Mouse (Mus musculus): ENCODE data around the gene Nhlrc1. TPM values are rescaled to one million over a fixed set of nuclear protein-coding genes. Genes with fewer than 3 reads are reported as not detected.

The Nhlrc1 gene
- polyA plus RNA-seq, 1 experiment: 4.7 TPM

DNA sequence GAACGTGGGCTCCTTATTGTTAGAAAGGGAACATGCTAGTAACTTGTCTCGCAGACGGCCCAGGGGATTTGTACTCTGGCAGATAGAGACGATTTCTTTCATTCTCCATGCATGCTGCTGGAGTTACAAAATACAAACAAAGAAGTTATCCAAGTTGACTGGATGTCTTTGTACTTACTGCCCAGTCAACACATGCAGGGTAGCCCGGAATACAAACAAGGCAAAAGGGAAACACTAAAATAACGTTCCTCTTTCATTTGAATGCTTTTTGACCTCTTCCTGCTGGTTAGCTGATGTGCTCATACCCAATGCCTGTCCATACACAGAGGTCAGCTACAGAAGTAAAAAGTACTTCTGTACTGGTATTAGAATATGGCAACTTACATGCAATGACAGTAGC, 23.3 kb upstream of the Nhlrc1 start:
- Histone ChIP-seq H3K27me3 (ENCODE audit: control insufficient read depth, insufficient read depth, low read length) (no peaks in the 10 kb centered on the region), H3K4me1 (ENCODE audit: control insufficient read depth, insufficient read depth, insufficient read length, low read length) (peaks cover 5% of the 10 kb centered on the region; the same call in 1 of the 2 replicates), H3K36me3 (ENCODE audit: control insufficient read depth, insufficient read depth, low read length) (no peaks in the 10 kb centered on the region), H3K27ac (ENCODE audit: insufficient read depth, low read depth, low read length) (no peak overlapping the region), H3K4me3 (ENCODE audit: low read depth, low read length) (no peak overlapping the region)
- 88% methylated on average over 6 of the region's 6 CpGs for WGBS
- TF ChIP-seq POLR2A (IDR thresholded peaks at IDR 0.05; ENCODE audit: low read depth, low read length) (no peak), CTCF (IDR thresholded peaks at IDR 0.05; ENCODE audit: extremely low read depth, insufficient read length, insufficient replicate concordance, low read depth, low read length) (no peak)

GRCm38 (mm10) chr13:47033602-47034001, 19.0 kb upstream of the Nhlrc1 start:
- no peaks in the 10 kb centered on the region for H3K27me3 ChIP-seq (ENCODE audit: control insufficient read depth, insufficient read depth, low read length)
- H3K4me1 ChIP-seq (ENCODE audit: control insufficient read depth, insufficient read depth, insufficient read length, low read length): no peaks in the 10 kb centered on the region
- H3K4me3 ChIP-seq (ENCODE audit: low read depth, low read length): no peak overlapping the region
- H3K36me3 ChIP-seq (ENCODE audit: control insufficient read depth, insufficient read depth, low read length): no peaks in the 10 kb centered on the region
- H3K27ac ChIP-seq (ENCODE audit: insufficient read depth, low read depth, low read length): no peak overlapping the region
- WGBS: 89% methylated on average over 4 of the region's 4 CpGs
- TF ChIP-seq CTCF (IDR thresholded peaks at IDR 0.05; ENCODE audit: extremely low read depth, insufficient read length, insufficient replicate concordance, low read depth, low read length): no peak
- TF ChIP-seq POLR2A (IDR thresholded peaks at IDR 0.05; ENCODE audit: low read depth, low read length): no peak

GRCm38 (mm10) chr13:47030376-47031107, 15.9 kb upstream of the Nhlrc1 start:
- Histone ChIP-seq H3K36me3 (ENCODE audit: control insufficient read depth, insufficient read depth, low read length) (no peaks in the 10 kb centered on the region; the same call in 1 of the 2 replicates), H3K27ac (ENCODE audit: insufficient read depth, low read depth, low read length) (no peak overlapping the region), H3K27me3 (ENCODE audit: control insufficient read depth, insufficient read depth, low read length) (no peaks in the 10 kb centered on the region), H3K4me3 (ENCODE audit: low read depth, low read length) (no peak overlapping the region), H3K4me1 (ENCODE audit: control insufficient read depth, insufficient read depth, insufficient read length, low read length) (no peaks in the 10 kb centered on the region)
- 88% methylated on average over 17 of the region's 17 CpGs for WGBS
- TF ChIP-seq POLR2A (IDR thresholded peaks at IDR 0.05; ENCODE audit: low read depth, low read length) (no peak), CTCF (IDR thresholded peaks at IDR 0.05; ENCODE audit: extremely low read depth, insufficient read length, insufficient replicate concordance, low read depth, low read length) (no peak)

DNA sequence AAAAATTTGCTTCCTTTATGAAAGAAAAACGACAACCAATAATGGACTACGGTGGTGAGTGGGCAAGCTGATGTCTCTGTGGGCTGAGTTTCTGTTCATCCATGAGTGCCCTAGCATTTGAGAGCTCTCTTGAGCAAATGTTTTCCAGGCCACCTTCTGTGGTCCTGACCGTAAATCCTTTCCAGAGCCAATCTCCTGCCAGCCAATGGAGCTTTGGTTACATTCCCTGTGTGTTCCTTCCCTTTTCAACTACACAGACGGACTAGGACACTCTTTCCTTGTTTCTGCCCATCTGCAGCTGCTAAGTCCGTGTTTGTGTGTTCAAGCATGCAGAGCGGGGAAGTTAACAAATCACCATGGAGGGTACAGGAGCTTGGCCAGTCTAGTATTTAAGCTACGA, 6.1 kb upstream of the Nhlrc1 start:
- no peak overlapping the region for H3K4me3 ChIP-seq (ENCODE audit: low read depth, low read length)
- 78% methylated on average over 7 of the region's 7 CpGs for WGBS
- 0 out of 2 replicates have a peak, but pooled peaks cover 1% of the 10 kb centered on the region for H3K36me3 ChIP-seq (ENCODE audit: control insufficient read depth, insufficient read depth, low read length)
- no peak overlapping the region for H3K27ac ChIP-seq (ENCODE audit: insufficient read depth, low read depth, low read length)
- H3K27me3 ChIP-seq (ENCODE audit: control insufficient read depth, insufficient read depth, low read length): no peaks in the 10 kb centered on the region
- no peak for TF ChIP-seq CTCF (IDR thresholded peaks at IDR 0.05; ENCODE audit: extremely low read depth, insufficient read length, insufficient replicate concordance, low read depth, low read length)
- TF ChIP-seq POLR2A (IDR thresholded peaks at IDR 0.05; ENCODE audit: low read depth, low read length): no peak
- H3K4me1 ChIP-seq (ENCODE audit: control insufficient read depth, insufficient read depth, insufficient read length, low read length): no peaks in the 10 kb centered on the region

DNA sequence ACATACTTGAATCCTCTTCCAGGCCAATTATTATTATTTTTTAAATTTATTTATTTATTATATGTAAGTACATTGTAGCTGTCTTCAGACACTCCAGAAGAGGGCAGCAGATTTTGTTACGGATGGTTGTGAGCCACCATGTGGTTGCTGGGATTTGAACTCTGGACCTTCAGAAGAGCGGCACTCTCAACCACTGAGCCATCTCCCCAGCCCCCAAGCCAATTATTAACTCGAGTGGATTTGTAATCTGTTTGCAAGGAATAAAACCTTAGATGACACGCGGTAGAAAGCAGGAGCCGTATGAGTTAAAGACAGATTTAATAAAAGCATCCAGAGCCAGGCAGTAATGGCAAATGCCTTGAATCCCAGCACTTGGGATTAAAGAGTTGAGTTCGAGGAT, 5.1 kb upstream of the Nhlrc1 start:
- Histone ChIP-seq H3K4me1 (ENCODE audit: control insufficient read depth, insufficient read depth, insufficient read length, low read length) (peaks cover 4% of the 10 kb centered on the region; the same call in 1 of the 2 replicates), H3K27ac (ENCODE audit: insufficient read depth, low read depth, low read length) (no peak overlapping the region), H3K27me3 (ENCODE audit: control insufficient read depth, insufficient read depth, low read length) (no peaks in the 10 kb centered on the region), H3K4me3 (ENCODE audit: low read depth, low read length) (no peak overlapping the region), H3K36me3 (ENCODE audit: control insufficient read depth, insufficient read depth, low read length) (0 out of 2 replicates have a peak, but pooled peaks cover under 1% of the 10 kb centered on the region)
- TF ChIP-seq POLR2A (IDR thresholded peaks at IDR 0.05; ENCODE audit: low read depth, low read length) (no peak), CTCF (IDR thresholded peaks at IDR 0.05; ENCODE audit: extremely low read depth, insufficient read length, insufficient replicate concordance, low read depth, low read length) (no peak)
- WGBS: 40% methylated on average over 7 of the region's 7 CpGs

- TF ChIP-seq POLR2A (IDR thresholded peaks at IDR 0.05; ENCODE audit: low read depth, low read length) (no peak), CTCF (IDR thresholded peaks at IDR 0.05; ENCODE audit: extremely low read depth, insufficient read length, insufficient replicate concordance, low read depth, low read length) (peak; percentile 71; the same call in 1 of the 2 replicates)
- Histone ChIP-seq H3K4me3 (ENCODE audit: low read depth, low read length) (no peak overlapping the region), H3K36me3 (ENCODE audit: control insufficient read depth, insufficient read depth, low read length) (no peaks in the 10 kb centered on the region), H3K27me3 (ENCODE audit: control insufficient read depth, insufficient read depth, low read length) (no peaks in the 10 kb centered on the region), H3K27ac (ENCODE audit: insufficient read depth, low read depth, low read length) (no peak overlapping the region), H3K4me1 (ENCODE audit: control insufficient read depth, insufficient read depth, insufficient read length, low read length) (peaks cover 13% of the 10 kb centered on the region; the same call in 1 of the 2 replicates)
- WGBS: 47% methylated on average over 5 of the region's 5 CpGs
These were observed 2.6 kb upstream of the Nhlrc1 start for GRCm38 (mm10) chr13:47017259-47017658.

DNA sequence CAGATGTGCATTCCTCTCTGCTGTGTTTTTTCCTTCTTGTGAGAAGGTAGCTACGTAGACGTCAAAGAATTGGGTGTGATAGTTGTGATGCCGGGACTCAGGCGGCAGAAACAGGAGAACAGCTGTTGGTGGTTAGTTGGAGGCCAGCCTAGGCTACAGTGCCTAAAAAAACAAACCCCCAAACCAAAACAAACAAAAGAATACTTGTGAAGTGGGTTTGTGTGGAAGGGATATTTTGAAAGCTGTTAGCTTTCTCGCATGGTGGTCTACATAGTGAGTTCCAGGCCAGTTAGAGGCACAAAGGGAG, 498 bp upstream of the Nhlrc1 start:
- TF ChIP-seq CTCF (IDR thresholded peaks at IDR 0.05; ENCODE audit: extremely low read depth, insufficient read length, insufficient replicate concordance, low read depth, low read length): no peak
- TF ChIP-seq POLR2A (IDR thresholded peaks at IDR 0.05; ENCODE audit: low read depth, low read length): no peak
- H3K27me3 ChIP-seq (ENCODE audit: control insufficient read depth, insufficient read depth, low read length): no peaks in the 10 kb centered on the region
- H3K4me3 ChIP-seq (ENCODE audit: low read depth, low read length): no peak overlapping the region
- 69% methylated on average over 5 of the region's 5 CpGs for WGBS
- no peak overlapping the region for H3K27ac ChIP-seq (ENCODE audit: insufficient read depth, low read depth, low read length)
- H3K36me3 ChIP-seq (ENCODE audit: control insufficient read depth, insufficient read depth, low read length): no peaks in the 10 kb centered on the region
- H3K4me1 ChIP-seq (ENCODE audit: control insufficient read depth, insufficient read depth, insufficient read length, low read length): peaks cover 13% of the 10 kb centered on the region; the same call in 1 of the 2 replicates
